Mouse (Mus musculus): ENCODE measurements around the gene Narfl.

- TF ChIP-seq CTCF (IDR thresholded peaks at IDR 0.05; ENCODE audit: low read depth, low read length) (no peak), POLR2A (IDR thresholded peaks at IDR 0.05; ENCODE audit: borderline replicate concordance, low read depth, low read length) (no peak)
Measured at GRCm38 (mm10) chr17:25744311-25744710, 29.3 kb upstream of the Narfl start.
